Mouse (Mus musculus): Measurements from ENCODE around the gene Tedc1.

DNA sequence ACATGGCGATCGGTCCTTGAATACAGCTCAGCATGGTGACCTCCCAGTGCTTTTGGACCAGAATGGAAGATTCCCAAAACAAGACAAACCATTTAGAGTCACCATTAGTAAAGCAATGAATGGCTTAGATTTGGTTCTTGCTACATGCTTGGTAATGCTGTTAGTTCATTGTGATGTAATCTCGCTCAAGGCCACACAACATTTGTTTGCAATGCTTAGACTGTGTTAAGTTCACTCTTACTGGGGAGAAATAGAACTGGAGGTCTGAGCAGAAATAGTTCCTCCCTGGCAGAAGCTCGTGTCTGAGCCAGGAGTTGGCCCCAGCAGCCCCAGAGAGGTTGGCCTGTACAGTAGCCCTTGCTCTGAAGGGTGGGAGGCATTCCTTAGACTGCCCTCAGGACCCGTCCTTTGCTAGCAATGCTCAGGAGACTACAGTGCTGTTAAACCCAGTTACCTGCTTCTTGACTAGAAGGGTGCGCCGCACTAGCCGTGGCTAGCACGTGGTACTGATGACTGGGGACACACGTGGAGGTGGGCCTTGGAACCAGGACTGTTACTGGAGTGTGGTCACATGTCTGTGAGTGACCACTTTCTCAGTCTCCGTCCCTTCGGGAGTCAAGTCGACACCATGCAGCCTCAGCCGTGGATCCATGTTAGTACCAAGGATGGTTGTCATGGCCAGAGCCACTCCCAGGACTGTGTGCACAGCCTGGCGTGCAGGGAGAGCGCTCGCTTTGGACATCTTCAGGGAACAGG, 47.5 kb upstream of the Tedc1 start:
- TF ChIP-seq CTCF (IDR thresholded peaks at IDR 0.05; ENCODE audit: borderline replicate concordance, insufficient read depth, low read length) (no peak), POLR2A (IDR thresholded peaks at IDR 0.05; ENCODE audit: low read depth, low read length) (no peak)
